Mouse (Mus musculus) frontal cortex, adult (tissue): Measurements from ENCODE around the gene Foxo1.

ENCODE experiments used
- ATAC-seq: cut with Nextera tagmentation; 2 replicates; pipeline ENCODE4 v1.9.2; 2017; ENCODE audit warnings: mild to moderate bottlenecking, moderate library complexity, mixed read lengths; ENCODE audit not compliant: low TSS enrichment

Gene Foxo1

DNA sequence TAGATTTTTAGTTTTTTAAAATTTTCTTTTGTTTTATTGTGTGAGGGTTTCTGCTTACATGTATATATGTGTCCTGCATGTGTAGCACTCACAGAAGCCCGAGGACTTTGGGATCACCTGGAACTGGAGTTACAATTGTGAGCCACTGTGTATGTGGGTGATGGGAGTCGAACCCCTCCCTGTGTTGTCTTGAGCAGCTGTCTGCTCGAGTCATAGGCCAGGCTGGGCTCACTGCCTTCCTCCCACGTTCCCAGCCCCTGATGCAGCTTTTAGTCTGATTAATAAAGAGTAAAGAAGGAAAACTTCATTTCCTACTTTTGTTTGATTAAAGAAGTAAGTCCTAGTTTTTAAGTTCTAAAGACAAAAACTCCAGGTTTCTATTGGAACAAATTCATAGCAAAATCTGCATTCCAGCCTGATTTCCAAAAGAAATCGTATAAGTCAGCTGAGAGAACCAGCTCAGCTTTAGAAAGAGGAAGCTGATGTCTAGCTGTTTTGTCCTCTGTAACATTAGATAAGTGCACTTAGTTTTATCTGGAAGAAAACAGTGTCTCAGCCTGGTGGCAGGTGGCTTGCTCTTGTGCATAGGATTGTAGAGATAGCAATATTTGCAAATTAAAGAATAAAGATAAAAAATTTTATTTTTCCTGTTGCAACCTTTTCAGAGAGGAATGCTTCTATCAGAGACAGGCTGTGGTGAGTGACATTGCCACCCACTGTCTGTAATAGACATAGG is 40.6 kb downstream of the Foxo1 start:
- no peak for ATAC-seq

DNA sequence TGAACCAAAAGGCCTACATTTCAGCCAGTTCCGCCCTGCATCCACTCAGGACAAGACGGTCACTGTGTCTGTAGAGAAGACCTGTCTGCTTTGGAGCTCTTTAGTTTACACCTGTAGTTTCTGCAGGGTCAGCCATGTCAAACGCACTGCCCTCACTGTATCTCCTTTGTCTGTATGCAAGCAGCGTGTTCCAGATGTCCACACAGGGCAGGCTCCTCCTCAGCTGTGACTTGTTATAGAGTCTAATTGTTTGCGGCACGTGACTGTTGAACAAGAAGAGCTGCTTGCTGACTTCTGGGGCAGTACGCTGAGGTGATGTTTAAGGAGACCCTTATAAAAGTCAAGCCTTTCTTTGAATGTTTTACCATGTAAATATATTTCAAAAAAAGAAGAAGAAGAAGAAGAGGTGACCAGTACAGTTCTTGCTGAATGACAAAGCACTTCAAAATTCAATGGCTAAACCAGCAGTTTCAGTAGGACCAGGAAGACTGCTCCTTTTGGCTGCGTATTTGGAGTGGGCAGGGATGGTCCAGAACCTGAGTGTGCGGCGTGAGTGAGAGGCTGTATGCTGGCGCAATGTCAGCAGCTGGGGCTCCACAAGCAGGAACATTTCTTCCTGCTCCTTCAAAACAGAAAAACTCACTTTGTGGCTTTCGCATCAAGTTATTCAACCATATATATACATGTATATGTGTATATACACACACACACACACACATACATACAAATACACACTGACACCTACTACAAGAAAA is 52.6 kb downstream of the Foxo1 start:
- ATAC-seq: no peak

DNA sequence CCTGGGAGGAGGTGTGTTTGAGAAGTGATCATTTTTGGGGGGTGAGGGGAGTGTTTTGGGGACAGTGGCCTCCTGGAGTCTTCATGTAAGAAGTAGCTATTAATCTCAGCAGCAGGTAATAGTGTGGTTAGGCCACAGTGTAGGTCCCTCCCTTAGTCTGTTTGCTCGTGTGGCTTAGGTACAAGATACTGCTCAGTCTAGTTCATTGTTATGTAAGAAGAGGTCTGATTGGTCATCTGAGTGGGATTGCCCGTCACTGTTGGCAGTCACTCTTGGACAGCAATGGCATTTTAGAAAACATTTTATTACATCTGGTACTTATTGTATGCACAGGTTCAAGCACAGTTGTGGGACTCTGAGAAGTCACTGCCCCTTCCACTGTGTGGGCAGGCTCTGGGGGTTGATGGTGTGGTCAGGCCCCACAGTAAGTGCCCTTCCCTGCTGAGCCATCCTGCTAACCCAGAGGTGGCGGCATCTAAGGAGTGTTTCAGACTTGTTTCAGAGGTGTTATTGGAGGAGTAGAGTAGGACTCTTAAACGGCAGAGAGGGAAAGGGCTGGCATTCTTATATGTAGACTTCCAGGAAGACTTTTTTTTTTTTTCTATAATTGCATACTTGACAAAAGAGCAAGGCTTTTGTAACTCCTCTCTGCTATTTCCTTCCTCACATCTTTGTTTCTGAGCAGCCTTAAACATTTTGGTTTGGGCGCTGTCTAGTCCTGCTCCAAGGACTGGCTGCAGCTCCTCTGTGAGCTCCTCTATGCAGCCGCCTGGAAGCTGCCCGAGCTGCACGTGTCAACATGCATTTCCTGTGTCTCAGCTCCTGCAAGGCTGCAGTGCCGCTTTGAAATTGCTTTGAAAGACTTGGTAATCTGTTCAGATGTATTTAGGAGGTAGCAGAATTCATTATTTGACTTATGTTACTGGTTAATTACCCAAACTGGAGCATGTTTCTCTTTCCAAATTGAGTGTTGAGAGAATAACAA is 54.6 kb downstream of the Foxo1 start:
- ATAC-seq: no peak

GRCm38 (mm10) chr3:52325006-52325405 is 56.9 kb downstream of the Foxo1 start:
- ATAC-seq: no peak

DNA sequence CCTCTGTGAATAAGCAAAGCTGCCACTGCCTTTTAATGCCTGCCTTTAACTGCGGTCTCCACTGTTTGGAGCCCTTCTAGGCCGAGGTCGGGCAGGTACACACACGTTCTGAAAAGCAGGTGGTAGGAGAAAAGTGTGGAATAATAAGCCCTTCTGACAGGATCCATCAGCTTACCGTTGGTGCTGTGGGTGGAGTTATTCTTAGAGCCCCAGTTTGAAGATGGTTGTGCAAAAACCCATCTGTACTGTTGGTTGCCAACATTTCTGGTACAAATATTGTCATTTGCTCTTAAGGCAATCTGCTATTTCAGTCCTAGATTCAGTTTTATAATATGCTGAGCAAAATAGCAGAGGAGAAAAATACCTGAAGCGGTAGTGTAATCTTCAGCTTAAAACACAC is 58.6 kb downstream of the Foxo1 start:
- ATAC-seq: peak; percentile 91

GRCm38 (mm10) chr3:52327146-52327545 is 59.0 kb downstream of the Foxo1 start:
- ATAC-seq: peak; percentile 21; the same call in 1 of the 2 replicates

- ATAC-seq: no peak
These were observed 63.6 kb downstream of the Foxo1 start for GRCm38 (mm10) chr3:52331709-52332108.

DNA sequence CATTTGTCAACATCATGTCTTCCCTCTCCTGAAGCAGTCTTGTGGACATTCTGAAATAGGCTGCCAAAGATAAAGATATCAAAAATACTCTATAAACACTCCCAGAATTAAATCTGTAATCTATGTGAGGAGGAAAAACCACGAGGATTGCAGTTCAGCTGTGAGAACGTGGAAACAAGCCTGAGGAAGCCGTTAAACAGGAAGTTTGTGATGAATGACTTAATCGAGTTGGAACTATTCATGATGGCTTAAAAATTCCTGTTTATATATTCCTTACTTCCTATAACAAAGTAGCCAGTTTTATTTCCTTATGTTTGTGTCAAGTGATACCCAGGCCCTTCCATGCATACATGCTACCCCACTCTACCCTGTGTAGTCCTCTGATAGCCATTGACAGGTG is 70.6 kb downstream of the Foxo1 start:
- no peak for ATAC-seq

GRCm38 (mm10) chr3:52340336-52341034 is 72.3 kb downstream of the Foxo1 start:
- ATAC-seq: no peak

DNA sequence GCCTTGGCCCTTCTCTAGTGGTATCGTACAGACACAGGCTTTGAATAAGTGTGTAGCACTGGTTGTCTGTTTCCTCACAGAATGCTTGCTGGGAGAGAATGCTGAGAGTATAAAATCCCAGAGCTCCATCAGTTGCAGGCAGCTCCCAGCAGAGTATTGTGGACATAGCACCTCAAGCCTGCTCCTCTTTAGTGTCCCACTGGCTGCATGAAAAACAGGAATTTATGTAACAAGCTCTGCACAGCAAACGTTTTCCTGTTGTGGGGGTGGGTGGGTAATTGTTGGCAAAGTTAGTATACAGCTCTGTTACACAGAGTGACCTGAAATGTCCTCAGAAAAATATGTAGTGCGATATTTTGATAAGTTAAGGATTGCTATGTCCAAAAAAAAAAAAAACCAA is 74.1 kb downstream of the Foxo1 start:
- ATAC-seq: peak; percentile 83

DNA sequence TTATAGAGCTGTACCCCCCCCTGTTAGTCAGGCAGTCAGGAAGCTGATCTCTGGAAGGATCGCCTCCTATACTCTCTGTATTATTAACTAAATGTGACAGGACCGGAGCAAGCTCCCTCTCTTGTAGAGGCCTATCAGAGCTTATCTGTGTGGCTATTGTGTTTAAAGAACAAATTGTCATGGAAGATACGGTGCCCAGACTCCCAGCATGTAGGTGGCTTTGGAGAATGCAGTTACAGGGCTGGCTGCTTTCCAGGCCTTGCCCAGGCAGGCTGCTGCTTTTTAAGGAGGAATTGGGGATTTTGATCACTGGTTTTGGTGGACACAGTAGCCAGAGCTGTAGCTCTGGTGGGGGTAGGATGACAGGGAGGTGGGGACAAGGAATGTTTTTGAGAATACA is 74.7 kb downstream of the Foxo1 start:
- peak; percentile 74 for ATAC-seq

DNA sequence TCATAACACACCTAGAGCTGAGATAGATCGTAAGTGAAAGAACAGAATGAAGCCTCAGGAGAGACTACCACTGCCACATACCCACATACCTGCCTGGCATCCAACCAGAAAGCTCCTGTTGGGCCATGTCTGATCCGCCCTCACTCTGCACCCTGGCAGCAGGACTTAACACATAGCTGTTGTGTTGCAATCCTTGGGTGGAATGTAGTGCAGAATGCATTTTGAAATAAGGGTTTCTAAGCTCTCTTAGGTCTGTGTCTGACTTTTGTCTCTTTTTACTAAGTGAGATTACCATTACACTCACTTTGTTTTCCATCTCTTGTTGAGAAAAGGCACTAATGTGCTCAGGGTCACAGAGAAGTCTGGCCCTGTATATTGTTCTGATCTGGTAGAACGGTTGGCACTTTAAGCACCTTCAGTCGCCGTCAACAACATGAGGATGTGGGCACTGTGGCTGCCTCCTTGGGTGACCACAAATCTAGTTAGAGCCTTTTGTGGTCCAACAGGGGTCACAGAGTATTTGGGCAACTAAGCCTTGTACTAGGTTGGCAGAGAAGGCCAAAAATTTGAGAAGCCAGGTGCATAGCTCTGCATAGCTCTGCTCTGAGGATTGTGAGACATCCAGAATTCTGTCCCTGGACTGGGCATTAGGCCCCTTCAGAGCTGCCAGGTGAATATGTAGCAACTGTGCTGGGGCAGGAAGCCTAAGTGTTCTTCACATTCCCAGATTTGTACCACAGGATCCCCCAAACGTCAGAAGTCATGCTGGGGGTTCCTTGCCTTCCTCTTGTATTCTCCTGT is 75.3 kb downstream of the Foxo1 start:
- ATAC-seq: 0 out of 2 replicates have a peak, but pooled peaks have one; percentile 5

DNA sequence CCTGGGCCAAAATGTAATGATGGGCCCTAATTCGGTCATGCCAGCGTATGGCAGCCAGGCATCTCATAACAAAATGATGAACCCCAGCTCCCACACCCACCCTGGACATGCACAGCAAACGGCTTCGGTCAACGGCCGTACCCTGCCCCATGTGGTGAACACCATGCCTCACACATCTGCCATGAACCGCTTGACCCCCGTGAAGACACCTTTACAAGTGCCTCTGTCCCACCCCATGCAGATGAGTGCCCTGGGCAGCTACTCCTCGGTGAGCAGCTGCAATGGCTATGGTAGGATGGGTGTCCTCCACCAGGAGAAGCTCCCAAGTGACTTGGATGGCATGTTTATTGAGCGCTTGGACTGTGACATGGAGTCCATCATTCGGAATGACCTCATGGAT is 77.7 kb downstream of the Foxo1 start:
- ATAC-seq: no peak

GRCm38 (mm10) chr3:52346986-52347710 is 79.0 kb downstream of the Foxo1 start:
- ATAC-seq: no peak

DNA sequence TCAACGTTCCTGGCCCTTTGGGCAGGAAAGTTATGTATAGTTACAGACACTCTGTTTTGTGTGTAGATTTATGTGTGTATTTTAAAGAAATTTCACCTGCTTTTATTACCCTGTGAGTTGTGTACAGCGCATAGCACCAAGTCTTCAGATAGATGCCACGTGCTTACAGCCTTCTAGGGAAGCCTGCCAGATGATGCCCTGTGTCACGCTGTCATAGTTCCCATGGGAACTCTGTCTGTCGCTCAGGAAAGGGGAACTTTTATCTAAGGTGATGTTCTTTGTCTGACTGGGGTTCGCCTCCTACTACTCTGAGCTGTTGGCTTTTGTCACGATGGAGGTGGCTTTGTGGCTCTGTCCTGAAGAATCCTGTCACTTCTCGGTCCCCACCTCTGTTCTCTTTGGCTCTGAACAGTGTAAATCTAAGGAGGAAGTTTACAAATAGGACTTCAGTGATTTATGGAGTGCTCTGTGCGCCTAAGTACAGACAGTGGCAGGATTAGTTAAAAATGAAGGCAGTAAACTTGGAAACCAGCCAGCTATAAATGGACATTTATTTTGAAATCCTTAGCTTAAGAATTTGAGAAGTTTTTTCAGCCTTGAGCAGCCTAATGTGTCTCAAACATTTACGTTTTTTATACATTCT is 80.0 kb downstream of the Foxo1 start:
- ATAC-seq: no peak

DNA sequence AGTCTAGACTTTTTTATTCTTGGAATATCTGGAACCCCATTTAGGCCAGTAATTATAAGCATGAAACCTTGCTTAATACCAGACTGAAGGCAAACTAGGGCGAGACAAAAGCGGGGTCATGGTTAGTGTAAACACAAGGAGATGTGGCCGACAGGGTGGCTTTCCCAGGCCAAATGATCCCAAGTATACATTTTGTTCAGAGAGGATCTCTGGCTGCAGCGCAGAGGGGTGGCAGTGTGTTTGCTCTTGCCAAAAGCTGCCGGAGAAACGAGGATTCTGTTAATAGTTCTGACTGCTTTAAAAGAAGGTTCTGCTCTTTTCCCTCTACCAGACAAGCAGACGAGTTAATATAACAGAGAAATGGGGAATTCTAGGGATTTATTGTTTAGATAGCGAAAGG is 82.5 kb downstream of the Foxo1 start:
- ATAC-seq: no peak

DNA sequence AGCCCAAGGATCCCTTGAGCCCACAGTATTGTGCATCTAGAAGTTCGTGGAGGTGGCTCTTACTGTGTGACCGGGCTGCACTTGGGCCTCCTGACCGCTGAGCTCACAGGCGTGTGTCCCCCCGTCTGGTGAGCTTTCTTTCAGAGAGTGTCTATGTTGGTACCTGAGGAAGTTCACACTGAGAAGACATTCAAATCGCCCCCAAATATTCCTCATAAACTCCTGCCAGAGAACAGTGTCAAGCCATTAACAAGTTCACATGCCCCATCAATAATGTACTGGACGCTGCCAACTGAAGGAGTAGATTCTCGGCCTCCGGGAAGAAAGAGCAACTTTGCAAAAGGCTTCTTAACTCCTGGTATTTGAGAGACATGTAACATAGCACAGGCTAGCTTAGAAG is 83.8 kb downstream of the Foxo1 start:
- no peak for ATAC-seq

GRCm38 (mm10) chr3:52354203-52354602 is 86.1 kb downstream of the Foxo1 start:
- no peak for ATAC-seq

- no peak for ATAC-seq
These were observed 89.3 kb downstream of the Foxo1 start for GRCm38 (mm10) chr3:52357265-52357953.
